Mouse (Mus musculus) CD8-positive naive resting alpha-beta T cell, adult 2 months (primary cell): ENCODE measurements around the gene Vmn1r233.

Experiments used
- DNase-seq, 2 experiments: peaks; one replicate each; pipeline ENCODE4 v3.0.0; 2022; ENCODE audit warnings: low read depth in 2 of 2, low spot score in 2 of 2

Vmn1r233 gene

GRCm38 (mm10) chr17:20996364-20996763, at the start of gene Vmn1r233:
Vmn1r233 (minus strand) TSS chr17:20996464.
- no peak for DNase-seq

GRCm38 (mm10) chr17:21018410-21019080, 22.3 kb upstream of the Vmn1r233 start:
- no peak for DNase-seq

- no peak for DNase-seq
These were observed 13.5 kb upstream of the Vmn1r233 start for GRCm38 (mm10) chr17:21009726-21010125.

GRCm38 (mm10) chr17:21008382-21009331, 12.4 kb upstream of the Vmn1r233 start, which contains the start of gene Zfp160:
Zfp160 (plus strand) TSS chr17:21008903.
- DNase-seq: peak; percentile 70 to 77

- no peak for DNase-seq
These were observed 2.5 kb downstream of the Vmn1r233 start for GRCm38 (mm10) chr17:20993716-20994115.

GRCm38 (mm10) chr17:20966681-20967080, 29.6 kb downstream of the Vmn1r233 start:
- no peak for DNase-seq

- no peak for DNase-seq
These were observed 30.8 kb downstream of the Vmn1r233 start for GRCm38 (mm10) chr17:20965421-20965820.

- DNase-seq: no peak
These were observed 35.9 kb downstream of the Vmn1r233 start for GRCm38 (mm10) chr17:20960386-20960785.

- DNase-seq: no peak
These were observed 49.6 kb downstream of the Vmn1r233 start for GRCm38 (mm10) chr17:20946636-20947035.

- no peak for DNase-seq
These were observed 50.2 kb downstream of the Vmn1r233 start for GRCm38 (mm10) chr17:20946026-20946565.

- peak; percentile 99 for DNase-seq
These were observed 51.0 kb downstream of the Vmn1r233 start, which contains the start of gene Ppp2r1a for GRCm38 (mm10) chr17:20944985-20945891. Ppp2r1a (plus strand) TSS chr17:20945311.

GRCm38 (mm10) chr17:20944226-20944625, 52.0 kb downstream of the Vmn1r233 start:
- DNase-seq: no peak
